Mouse (Mus musculus): ENCODE results near the gene Gm20425. TPM values are rescaled to one million over a fixed set of nuclear protein-coding genes. Genes with fewer than 3 reads are reported as not detected.

Gene Gm20425
- polyA plus RNA-seq, 1 experiment from 2014 or later: 3.3 TPM

- WGBS: 51% methylated on average over 2 of the region's 2 CpGs
- Histone ChIP-seq H3K4me2 (no peak overlapping the region), H3K4me1 (no peaks in the 10 kb centered on the region), H3K27me3 (no peaks in the 10 kb centered on the region), H3K36me3 (ENCODE audit: poor library complexity, severe bottlenecking) (no peaks in the 10 kb centered on the region), H3K27ac (no peak overlapping the region), H3K9me3 (replicated peaks) (no peaks in the 10 kb centered on the region), H3K4me3 (no peak overlapping the region), H3K9ac (no peak overlapping the region)
- ATAC-seq: no peak
Observed at GRCm38 (mm10) chr9:103213631-103214030, 16.5 kb downstream of the Gm20425 start.

GRCm38 (mm10) chr9:103212654-103213420 is 17.3 kb downstream of the Gm20425 start:
- Histone ChIP-seq H3K9me3 (replicated peaks) (no peaks in the 10 kb centered on the region), H3K4me2 (no peak overlapping the region), H3K4me3 (no peak overlapping the region), H3K36me3 (ENCODE audit: poor library complexity, severe bottlenecking) (no peaks in the 10 kb centered on the region), H3K27me3 (no peaks in the 10 kb centered on the region), H3K4me1 (0 out of 2 replicates have a peak, but pooled peaks cover 4% of the 10 kb centered on the region), H3K27ac (no peak overlapping the region), H3K9ac (no peak overlapping the region)
- 83% methylated on average over 28 of the region's 28 CpGs for WGBS
- no peak for ATAC-seq

GRCm38 (mm10) chr9:103208802-103209423 is 21.2 kb downstream of the Gm20425 start:
- 39% methylated on average over 6 of the region's 6 CpGs for WGBS
- no peak overlapping the region for H3K9ac ChIP-seq
- 0 out of 2 replicates have a peak, but pooled peaks cover 5% of the 10 kb centered on the region for H3K4me1 ChIP-seq
- no peak for ATAC-seq
- no peak overlapping the region for H3K27ac ChIP-seq
- no peak overlapping the region for H3K4me2 ChIP-seq
- H3K36me3 ChIP-seq (ENCODE audit: poor library complexity, severe bottlenecking): no peaks in the 10 kb centered on the region
- no peaks in the 10 kb centered on the region for H3K9me3 ChIP-seq (replicated peaks)
- H3K4me3 ChIP-seq: no peak overlapping the region
- H3K27me3 ChIP-seq: no peaks in the 10 kb centered on the region

GRCm38 (mm10) chr9:103207846-103208245 is 22.3 kb downstream of the Gm20425 start:
- WGBS: 7% methylated on average over 16 of the region's 16 CpGs
- 0 out of 2 replicates have a peak, but pooled peaks cover 5% of the 10 kb centered on the region for H3K4me1 ChIP-seq
- H3K4me3 ChIP-seq: peak overlapping the region; percentile 10; the same call in 1 of the 2 replicates
- peak overlapping the region; percentile 55 for H3K4me2 ChIP-seq
- no peak overlapping the region for H3K9ac ChIP-seq
- ATAC-seq: peak; percentile 87
- no peaks in the 10 kb centered on the region for H3K27me3 ChIP-seq
- H3K9me3 ChIP-seq (replicated peaks): no peaks in the 10 kb centered on the region
- no peaks in the 10 kb centered on the region for H3K36me3 ChIP-seq (ENCODE audit: poor library complexity, severe bottlenecking)
- no peak overlapping the region for H3K27ac ChIP-seq

- Histone ChIP-seq H3K36me3 (ENCODE audit: poor library complexity, severe bottlenecking) (no peaks in the 10 kb centered on the region), H3K4me3 (no peak overlapping the region), H3K27me3 (no peaks in the 10 kb centered on the region), H3K4me1 (peaks cover 9% of the 10 kb centered on the region), H3K9me3 (replicated peaks) (no peaks in the 10 kb centered on the region), H3K9ac (no peak overlapping the region), H3K27ac (no peak overlapping the region), H3K4me2 (no peak overlapping the region)
- 92% methylated on average over 5 of the region's 5 CpGs for WGBS
- ATAC-seq: no peak
Observed at GRCm38 (mm10) chr9:103205786-103206185, 24.3 kb downstream of the Gm20425 start.

GRCm38 (mm10) chr9:103201561-103202260 is 28.4 kb downstream of the Gm20425 start, which contains the start of gene Srprb:
TSS of gene Srprb (minus strand) at chr9:103202137.
- H3K27ac ChIP-seq: peak within 1 kb of the TSS; percentile 75
- H3K4me2 ChIP-seq: peak within 1 kb of the TSS; percentile 59
- ATAC-seq: peak; percentile 99
- no peaks in the 10 kb centered on the region for H3K27me3 ChIP-seq
- H3K4me3 ChIP-seq: peak within 1 kb of the TSS; percentile 83
- peaks cover 8% of the 10 kb centered on the region for H3K4me1 ChIP-seq
- peaks cover 25% of the 10 kb centered on the region for H3K36me3 ChIP-seq (ENCODE audit: poor library complexity, severe bottlenecking)
- H3K9ac ChIP-seq: peak within 1 kb of the TSS; percentile 85
- no peaks in the 10 kb centered on the region for H3K9me3 ChIP-seq (replicated peaks)
- WGBS: under 1% methylated on average over 45 of the region's 45 CpGs

- Histone ChIP-seq H3K27ac (no peak overlapping the region), H3K27me3 (no peaks in the 10 kb centered on the region), H3K36me3 (ENCODE audit: poor library complexity, severe bottlenecking) (peaks cover 59% of the 10 kb centered on the region), H3K9me3 (replicated peaks) (no peaks in the 10 kb centered on the region), H3K4me2 (no peak overlapping the region), H3K4me3 (no peak overlapping the region), H3K9ac (no peak overlapping the region), H3K4me1 (no peaks in the 10 kb centered on the region)
- WGBS: 84% methylated on average over 4 of the region's 4 CpGs
- no peak for ATAC-seq
Observed at GRCm38 (mm10) chr9:103188416-103188815, 41.7 kb downstream of the Gm20425 start.

GRCm38 (mm10) chr9:103186747-103187146 is 43.4 kb downstream of the Gm20425 start:
- no peak for ATAC-seq
- no peak overlapping the region for H3K27ac ChIP-seq
- no peak overlapping the region for H3K4me2 ChIP-seq
- WGBS: 74% methylated on average over 9 of the region's 9 CpGs
- H3K9me3 ChIP-seq (replicated peaks): no peaks in the 10 kb centered on the region
- H3K36me3 ChIP-seq (ENCODE audit: poor library complexity, severe bottlenecking): peaks cover 53% of the 10 kb centered on the region
- no peak overlapping the region for H3K4me3 ChIP-seq
- H3K9ac ChIP-seq: no peak overlapping the region
- H3K27me3 ChIP-seq: no peaks in the 10 kb centered on the region
- H3K4me1 ChIP-seq: peaks cover 1% of the 10 kb centered on the region; the same call in 1 of the 2 replicates

- H3K9me3 ChIP-seq (replicated peaks): no peaks in the 10 kb centered on the region
- WGBS: 91% methylated on average over 8 of the region's 8 CpGs
- no peak overlapping the region for H3K27ac ChIP-seq
- H3K9ac ChIP-seq: no peak overlapping the region
- no peaks in the 10 kb centered on the region for H3K27me3 ChIP-seq
- H3K4me1 ChIP-seq: peaks cover 7% of the 10 kb centered on the region
- peaks cover 48% of the 10 kb centered on the region for H3K36me3 ChIP-seq (ENCODE audit: poor library complexity, severe bottlenecking)
- no peak overlapping the region for H3K4me2 ChIP-seq
- no peak overlapping the region for H3K4me3 ChIP-seq
- ATAC-seq: no peak
Observed at GRCm38 (mm10) chr9:103185946-103186345, 44.2 kb downstream of the Gm20425 start.

GRCm38 (mm10) chr9:103184855-103185254 is 45.3 kb downstream of the Gm20425 start:
- ATAC-seq: no peak
- H3K4me2 ChIP-seq: no peak overlapping the region
- H3K27me3 ChIP-seq: no peaks in the 10 kb centered on the region
- H3K4me3 ChIP-seq: no peak overlapping the region
- H3K4me1 ChIP-seq: peaks cover 17% of the 10 kb centered on the region
- no peaks in the 10 kb centered on the region for H3K9me3 ChIP-seq (replicated peaks)
- peaks cover 37% of the 10 kb centered on the region for H3K36me3 ChIP-seq (ENCODE audit: poor library complexity, severe bottlenecking)
- H3K9ac ChIP-seq: no peak overlapping the region
- H3K27ac ChIP-seq: no peak overlapping the region
- WGBS: 69% methylated on average over 4 of the region's 4 CpGs

GRCm38 (mm10) chr9:103181886-103182285 is 48.2 kb downstream of the Gm20425 start:
- Histone ChIP-seq H3K9me3 (replicated peaks) (no peaks in the 10 kb centered on the region), H3K36me3 (ENCODE audit: poor library complexity, severe bottlenecking) (peaks cover 25% of the 10 kb centered on the region), H3K27me3 (no peaks in the 10 kb centered on the region), H3K27ac (no peak overlapping the region), H3K4me1 (peaks cover 18% of the 10 kb centered on the region), H3K4me3 (no peak overlapping the region), H3K4me2 (no peak overlapping the region), H3K9ac (no peak overlapping the region)
- 89% methylated on average over 8 of the region's 8 CpGs for WGBS
- no peak for ATAC-seq
